Mouse (Mus musculus): Measurements from ENCODE around the gene Hpd.

DNA sequence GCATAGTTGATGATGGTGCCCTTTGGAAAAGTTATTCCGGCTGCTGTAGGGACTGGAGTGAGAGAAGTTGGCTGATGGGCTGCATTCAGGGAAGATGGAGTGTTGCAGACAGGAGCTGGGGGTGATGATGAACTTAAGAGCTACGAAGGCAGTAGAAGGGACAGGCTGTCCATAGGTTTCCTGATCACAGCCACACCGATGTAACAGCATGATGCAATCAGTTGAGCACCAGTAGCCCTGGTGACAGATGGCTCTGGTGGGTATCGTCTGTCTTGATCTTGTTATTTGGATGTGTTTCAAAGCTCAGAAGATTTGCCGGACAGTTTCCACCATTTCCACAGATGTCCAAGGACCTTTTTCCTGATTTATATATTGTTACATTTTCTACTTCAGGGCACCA, 19.5 kb upstream of the Hpd start:
- TF ChIP-seq CTCF (IDR thresholded peaks at IDR 0.05; ENCODE audit: low read depth) (no peak), EP300 (IDR thresholded peaks at IDR 0.05; ENCODE audit: low read depth) (peak; percentile 52)

Data from liver, embryonic 14.5 days (tissue).